Mouse (Mus musculus) urinary bladder, postnatal 4 days (tissue): ENCODE measurements around the gene Ttc27.
A peak's percentile ranks its signal among the peaks of the same experiment; 100 is the strongest.

Experiments
- DNase-seq, 2 experiments: peaks; one replicate each; pipeline ENCODE4 v3.0.0; 2021 to 2022; ENCODE audit warnings: low spot score in 2 of 2

Gene Ttc27

DNA sequence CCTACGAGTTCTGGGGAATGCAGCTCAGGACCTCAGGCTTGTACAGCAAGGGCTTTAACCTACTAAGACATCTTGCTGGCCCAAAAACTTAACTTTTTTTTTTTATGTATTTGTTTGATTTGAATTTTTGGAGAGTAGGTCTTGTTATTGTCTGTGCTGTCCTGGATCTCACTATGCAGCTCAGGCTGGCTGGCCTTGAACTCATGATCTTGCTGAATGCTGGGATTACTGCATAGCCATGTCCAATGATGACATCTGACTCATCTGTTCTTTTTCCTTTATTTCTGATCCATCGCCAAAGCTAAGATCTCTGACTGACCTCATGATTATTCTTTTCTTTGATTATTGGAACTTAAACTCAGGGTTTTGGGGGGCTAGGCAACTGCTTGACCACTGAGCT lies 113.3 kb downstream of the Ttc27 start:
- DNase-seq: no peak

GRCm38 (mm10) chr17:74841721-74842120 lies 124.2 kb downstream of the Ttc27 start:
- DNase-seq: no peak

GRCm38 (mm10) chr17:74842603-74843002 lies 125.1 kb downstream of the Ttc27 start:
- no peak for DNase-seq

DNA sequence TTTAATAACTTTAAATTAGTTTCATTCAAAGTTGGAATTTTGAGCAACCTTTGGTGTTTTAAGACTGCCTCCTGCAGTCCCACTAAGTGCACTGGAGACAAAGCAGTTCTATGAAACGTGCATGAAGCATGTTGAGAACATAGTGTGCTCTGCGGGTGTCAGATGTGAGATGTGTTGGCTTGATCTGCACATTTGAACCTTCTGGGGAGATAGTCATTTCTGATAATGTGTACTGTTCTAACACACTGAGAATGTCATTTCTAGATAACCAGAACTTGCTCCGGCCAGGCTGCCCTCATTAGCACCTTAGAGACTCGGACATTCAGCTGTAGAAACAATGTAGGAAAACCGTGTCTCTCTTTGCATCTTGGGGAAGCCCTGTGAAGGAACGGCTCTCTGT lies 126.0 kb downstream of the Ttc27 start:
- DNase-seq: no peak

DNA sequence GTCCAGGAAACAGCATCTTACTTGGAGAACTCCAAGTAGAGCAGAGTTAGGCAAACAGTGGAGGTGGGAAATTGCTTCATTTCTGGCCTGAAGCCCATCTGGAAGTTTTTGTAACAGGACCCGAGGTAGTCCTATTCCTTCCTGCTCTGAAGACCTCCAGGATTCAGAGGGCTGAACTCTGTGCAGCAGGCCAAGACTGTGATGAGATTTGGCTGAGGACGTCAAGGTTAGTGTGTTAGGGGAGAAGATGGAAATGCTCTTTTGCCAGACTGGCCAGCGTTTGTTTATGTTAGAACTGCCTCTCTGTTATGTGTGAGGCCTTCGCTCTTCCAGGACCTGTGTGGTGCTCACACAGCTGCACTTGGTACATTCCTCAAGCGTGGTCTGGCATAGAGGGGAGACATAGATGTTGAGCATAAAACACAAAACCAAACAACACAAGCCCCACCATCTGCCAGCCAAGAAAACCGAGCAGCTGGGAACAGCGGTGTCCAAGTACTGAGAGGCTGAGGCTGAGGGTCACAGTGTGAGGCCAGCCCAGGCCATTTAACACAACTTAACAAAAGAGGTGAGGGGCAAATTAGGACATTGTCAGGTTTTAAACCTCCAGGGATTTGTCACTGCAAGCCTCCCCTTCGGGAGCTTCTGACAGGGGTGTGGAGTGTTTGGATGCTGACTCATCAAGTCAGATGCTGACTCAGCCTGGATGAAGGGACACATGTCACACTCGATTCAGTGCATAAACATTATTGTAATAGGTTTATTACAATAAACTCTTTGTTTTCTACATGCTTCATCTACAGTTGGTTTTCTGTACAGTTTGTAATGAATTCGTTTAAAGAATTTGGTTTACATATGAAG lies 128.7 kb downstream of the Ttc27 start:
- no peak for DNase-seq

GRCm38 (mm10) chr17:74850216-74850615 lies 132.7 kb downstream of the Ttc27 start:
- DNase-seq: peak in 1 of 2 experiments; percentile 59

- DNase-seq: no peak
Measured at GRCm38 (mm10) chr17:74859298-74859697, 141.8 kb downstream of the Ttc27 start.

DNA sequence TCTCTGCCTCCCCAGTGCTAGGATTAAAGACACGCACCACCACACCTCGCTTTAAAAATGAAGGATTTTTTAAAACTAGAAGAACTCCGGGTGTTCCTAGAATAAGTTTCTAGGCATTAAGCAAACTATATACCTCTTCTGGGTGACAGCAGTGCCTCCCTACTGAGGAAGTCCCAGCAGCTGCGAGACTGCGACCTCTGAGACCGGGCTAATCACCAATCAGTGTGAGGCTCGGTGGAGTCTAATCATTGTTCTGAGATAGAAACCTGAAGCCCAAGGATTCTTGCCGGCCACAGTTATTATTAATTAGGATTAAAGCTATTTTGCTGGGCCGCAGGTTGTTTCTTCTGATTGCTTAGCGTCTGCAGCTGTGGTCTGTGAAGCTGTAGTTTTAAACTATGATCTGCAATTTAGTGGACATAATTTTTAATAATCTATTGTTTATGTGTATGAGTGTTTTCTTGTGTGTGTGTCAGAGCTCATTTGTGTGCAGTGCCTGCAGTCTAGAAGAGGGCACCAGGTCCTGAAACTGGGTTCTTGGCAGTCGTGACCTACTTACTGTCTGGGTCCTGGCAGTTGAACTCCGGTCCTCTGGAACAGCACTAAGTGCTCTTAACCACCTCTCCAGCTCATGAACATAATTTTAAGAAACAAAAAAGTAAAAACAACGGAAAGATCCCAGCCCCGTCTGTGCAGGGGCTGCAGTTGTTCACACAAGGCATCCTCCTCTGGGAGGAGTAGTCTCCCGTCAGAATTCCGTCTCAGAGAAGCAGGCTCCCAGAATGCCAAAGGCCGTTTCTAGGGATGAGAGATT lies 142.9 kb downstream of the Ttc27 start:
- DNase-seq: no peak

DNA sequence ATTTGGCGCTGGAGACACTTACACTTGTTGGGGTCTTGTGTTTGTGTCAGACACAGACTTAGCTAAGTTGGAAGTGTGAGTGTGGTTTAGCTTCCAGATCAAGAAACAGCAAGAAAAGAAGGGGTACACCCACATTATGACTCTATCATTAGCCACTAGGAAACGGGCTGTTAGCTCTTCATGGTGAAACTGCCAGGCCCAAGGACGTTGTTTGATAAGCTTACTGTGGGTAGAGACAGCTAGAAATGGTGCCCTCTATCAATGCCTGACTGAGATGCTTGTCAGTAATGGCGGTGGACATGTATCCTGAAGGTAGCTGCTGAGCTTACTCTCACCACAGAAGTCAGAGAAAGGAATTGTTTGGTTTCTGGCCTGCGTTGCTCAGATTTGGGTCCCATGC lies 146.3 kb downstream of the Ttc27 start:
- no peak for DNase-seq

DNA sequence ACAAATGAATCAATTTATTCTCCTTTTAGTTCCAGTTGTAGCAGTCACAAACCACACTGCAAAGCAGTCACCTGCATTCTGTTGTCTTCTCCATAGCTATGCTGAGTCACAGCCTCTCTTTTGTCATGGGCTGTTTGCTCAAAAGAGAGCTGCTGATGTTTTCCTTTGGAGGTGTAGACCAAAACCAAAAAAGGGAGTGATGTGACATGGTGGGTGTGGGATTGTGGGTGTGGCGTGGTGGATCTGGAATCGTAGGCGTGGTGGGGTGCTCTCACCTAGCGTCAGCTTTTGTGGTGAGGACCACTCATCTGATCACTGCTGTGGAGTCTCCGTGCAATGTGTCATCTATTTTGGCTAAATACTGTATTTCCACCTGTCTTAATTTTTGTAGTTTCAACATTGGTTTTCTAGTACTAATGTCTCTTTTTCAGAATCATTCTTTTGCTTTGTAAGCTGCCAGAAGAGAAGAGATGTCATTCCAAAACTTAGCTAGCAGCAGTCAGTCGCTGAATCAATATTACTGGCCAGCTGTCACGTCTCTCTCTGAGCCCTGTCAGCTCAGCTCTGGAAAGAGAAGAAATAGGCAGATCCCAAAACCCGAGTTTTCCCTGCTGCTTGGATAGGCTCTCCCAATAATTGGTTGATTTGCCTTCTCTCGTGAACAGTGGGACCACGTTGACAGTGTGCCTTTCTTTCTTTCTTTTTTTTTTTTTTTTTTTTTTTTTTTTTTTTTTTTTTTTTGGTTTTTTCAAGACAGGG lies 147.4 kb downstream of the Ttc27 start:
- no peak for DNase-seq

- DNase-seq: no peak
Measured at GRCm38 (mm10) chr17:74865694-74866564, 148.4 kb downstream of the Ttc27 start.

GRCm38 (mm10) chr17:74866565-74867507 lies 149.3 kb downstream of the Ttc27 start:
- peak; percentile 63 to 82 for DNase-seq

- no peak for DNase-seq
Measured at GRCm38 (mm10) chr17:74868185-74868907, 150.8 kb downstream of the Ttc27 start.

DNA sequence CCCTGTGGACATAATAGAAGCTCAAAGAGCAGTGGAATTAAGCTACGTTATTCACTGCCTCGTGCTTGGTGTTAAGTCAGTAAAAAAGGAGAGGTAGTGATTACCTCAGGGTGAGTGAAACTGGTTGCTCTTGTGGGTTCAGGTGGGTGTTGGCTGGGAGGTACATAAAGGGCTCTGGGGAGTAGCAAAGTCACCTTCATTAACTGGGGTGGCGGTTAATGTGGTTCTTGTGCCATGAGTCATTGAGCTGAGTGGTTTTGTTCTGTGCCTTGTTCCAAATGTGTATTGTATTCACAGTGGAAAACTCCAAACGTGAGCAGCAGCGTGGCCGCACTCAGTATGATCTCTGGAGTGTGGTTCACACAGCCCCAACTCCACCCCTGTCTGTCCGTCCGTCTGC lies 152.0 kb downstream of the Ttc27 start:
- DNase-seq: no peak

DNA sequence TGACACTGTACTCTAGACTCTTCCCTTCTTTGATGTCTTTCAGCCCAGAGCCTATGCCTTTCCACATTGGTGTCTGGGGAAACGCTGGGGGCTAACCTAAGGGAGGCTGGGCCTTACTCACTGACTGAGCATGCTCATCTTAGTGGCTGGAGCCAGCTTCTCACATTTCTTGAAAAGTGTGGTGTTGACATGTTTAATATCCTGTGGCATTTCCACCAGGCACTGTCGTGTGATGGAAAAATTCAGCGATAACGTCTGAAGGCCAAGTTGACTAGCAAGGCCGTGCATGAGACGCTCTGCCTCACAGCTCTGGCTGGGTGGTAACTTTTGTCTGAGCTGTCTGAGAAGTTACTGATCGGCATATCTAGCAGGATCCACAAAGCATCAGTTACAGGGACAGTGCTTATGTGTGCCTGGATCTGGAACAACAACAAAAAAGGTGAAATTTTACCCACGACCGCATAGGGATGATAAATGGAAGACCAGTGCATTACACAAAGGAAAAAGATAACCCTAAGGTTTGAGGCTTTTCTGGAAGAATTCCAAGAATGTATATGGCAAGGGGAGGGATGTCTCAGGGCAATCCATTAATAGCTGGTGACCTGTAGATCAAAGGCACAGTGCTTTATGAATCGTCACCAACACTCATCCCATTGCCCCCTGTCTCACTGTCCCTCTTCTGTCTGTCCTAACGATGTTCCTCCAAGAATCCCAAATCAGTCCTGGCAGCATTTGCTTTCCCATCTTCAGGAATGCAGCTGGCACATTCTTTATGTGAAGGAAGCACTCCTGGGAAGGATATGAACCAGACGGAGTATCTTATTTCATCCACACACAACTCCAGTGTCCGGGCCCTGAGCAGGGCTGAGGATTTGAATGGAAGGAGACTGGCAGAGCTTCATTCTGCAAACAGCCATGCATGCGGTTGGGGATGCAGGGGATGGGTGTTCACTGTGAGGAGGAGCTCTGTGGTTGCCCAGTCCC lies 152.9 kb downstream of the Ttc27 start:
- DNase-seq: no peak

DNA sequence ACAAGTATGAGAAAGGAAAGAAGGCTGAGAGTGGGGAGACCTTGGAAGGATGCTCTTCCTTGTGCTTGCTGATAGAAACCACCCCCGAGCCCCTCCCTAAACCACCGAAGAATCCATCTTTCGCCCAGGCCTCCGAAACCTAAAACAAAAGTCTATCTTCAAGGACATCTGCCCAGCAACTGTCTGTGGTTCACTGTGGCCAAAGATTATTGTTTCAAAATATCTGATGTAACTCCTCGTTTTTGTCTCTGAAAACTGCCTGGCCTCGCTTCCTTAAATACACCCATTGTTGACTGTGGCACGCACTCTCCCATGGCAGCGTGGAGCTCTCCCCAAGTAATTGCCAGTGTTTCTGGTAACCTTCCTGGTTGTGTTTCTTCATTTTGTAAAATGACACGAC lies 155.0 kb downstream of the Ttc27 start:
- no peak for DNase-seq

DNA sequence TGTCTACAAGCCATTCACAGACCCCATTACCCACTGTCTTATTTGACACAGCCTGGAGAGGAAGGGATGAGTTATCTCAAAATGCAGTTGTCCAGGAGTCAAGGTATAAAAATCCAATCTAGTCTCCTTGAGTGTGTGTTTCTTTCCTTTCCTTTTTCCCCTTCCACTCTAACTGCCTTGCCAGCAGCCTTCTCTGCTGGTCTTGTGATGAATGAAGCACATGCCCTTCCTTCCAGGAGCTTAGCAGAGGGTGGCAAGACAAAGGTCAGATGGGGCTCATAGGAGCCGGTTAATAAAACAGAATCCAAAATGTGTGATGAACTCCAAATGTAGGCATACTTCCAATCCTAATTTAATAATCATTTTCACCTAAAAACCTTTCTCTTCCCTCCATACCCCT lies 156.2 kb downstream of the Ttc27 start:
- no peak for DNase-seq

- peak in 1 of 2 experiments; percentile 45 for DNase-seq
Measured at GRCm38 (mm10) chr17:74875740-74876139, 158.2 kb downstream of the Ttc27 start.
